Mouse (Mus musculus) stomach, embryonic 15.5 days (tissue): Measurements from ENCODE around the gene Tada1. TPM values are rescaled to one million over a fixed set of nuclear protein-coding genes. Genes with fewer than 3 reads are reported as not detected.

Source experiments
- ATAC-seq: fragments of 200-750 bp; cut with Nextera tagmentation; 2 replicates; pipeline ENCODE4 v1.8.0; 2017; ENCODE audit warnings: low read depth, moderate number of reproducible peaks, moderate TSS enrichment; ENCODE audit not compliant: insufficient read depth, low FRiP score
- H3K27ac ChIP-seq: fragments of 300-500 bp; sonication (generic); 2 replicates; pipeline ENCODE4 v1.5.1; 2015; ENCODE audit warnings: mild to moderate bottlenecking, inconsistent platforms
- H3K27me3 ChIP-seq: fragments of 300-500 bp; sonication (generic); replicated peaks from 2 replicates; pipeline ENCODE4 v1.6.1; 2015; ENCODE audit warnings: inconsistent platforms
- H3K36me3 ChIP-seq: fragments of 300-500 bp; sonication (generic); 2 replicates; pipeline ENCODE4 v1.6.1; 2015; ENCODE audit warnings: inconsistent platforms
- H3K4me1 ChIP-seq: fragments of 300-500 bp; sonication (generic); 2 replicates; pipeline ENCODE4 v1.6.1; 2015; ENCODE audit warnings: inconsistent platforms
- H3K4me2 ChIP-seq: fragments of 300-500 bp; sonication (generic); 2 replicates; pipeline ENCODE4 v1.6.1; 2015; ENCODE audit warnings: mild to moderate bottlenecking, inconsistent platforms
- H3K4me3 ChIP-seq: fragments of 300-500 bp; sonication (generic); replicated peaks from 2 replicates; pipeline ENCODE4 v1.5.1; 2015; ENCODE audit warnings: inconsistent platforms
- H3K9ac ChIP-seq: fragments of 300-500 bp; sonication (generic); 2 replicates; pipeline ENCODE4 v1.6.1; 2015; ENCODE audit warnings: inconsistent platforms
- H3K9me3 ChIP-seq: fragments of 300-500 bp; sonication (generic); 2 replicates; pipeline ENCODE4 v1.6.1; 2016; ENCODE audit warnings: inconsistent platforms
- WGBS: fragments of 180-500 bp; shearing (Covaris S2); methylation state at CpG from one replicate; pipeline ENCODE4 v1.1.7; 2015; 5-methylcytosine and 5-hydroxymethylcytosine counted together
- polyA plus RNA-seq: library from polyadenylated mRNA; unstranded; fragments of >200 nt; fragmentation: Nextera tagmentation; extraction: Ambion mirVana; gene quantifications from 2 replicates; pipeline ENCODE4 v1.2.1, GENCODE M21; 2015

The Tada1 gene
- polyA plus RNA-seq, 1 experiment from 2014 or later = 42.6 TPM

GRCm38 (mm10) chr1:166412266-166412665, 33.4 kb downstream of the Tada1 start:
- no peak for ATAC-seq
- Histone ChIP-seq H3K27ac (no peak overlapping the region), H3K9ac (no peak overlapping the region), H3K27me3 (no peaks in the 10 kb centered on the region), H3K9me3 (no peaks in the 10 kb centered on the region), H3K4me3 (no peak overlapping the region), H3K4me1 (peaks cover 11% of the 10 kb centered on the region; the same call in 1 of the 2 replicates), H3K36me3 (peaks cover 3% of the 10 kb centered on the region; the same call in 1 of the 2 replicates), H3K4me2 (no peak overlapping the region)
- 92% methylated on average over 3 of the region's 3 CpGs for WGBS

GRCm38 (mm10) chr1:166429053-166429452, 50.2 kb downstream of the Tada1 start:
- Histone ChIP-seq H3K4me1 (no peaks in the 10 kb centered on the region), H3K4me2 (no peak overlapping the region), H3K9me3 (no peaks in the 10 kb centered on the region), H3K4me3 (no peak overlapping the region), H3K36me3 (no peaks in the 10 kb centered on the region), H3K27me3 (no peaks in the 10 kb centered on the region), H3K27ac (no peak overlapping the region), H3K9ac (no peak overlapping the region)
- 65% methylated on average over 3 of the region's 3 CpGs for WGBS
- no peak for ATAC-seq

- Histone ChIP-seq H3K4me2 (no peak overlapping the region), H3K9me3 (no peaks in the 10 kb centered on the region), H3K27me3 (no peaks in the 10 kb centered on the region), H3K4me3 (no peak overlapping the region), H3K27ac (no peak overlapping the region), H3K36me3 (no peaks in the 10 kb centered on the region), H3K4me1 (no peaks in the 10 kb centered on the region), H3K9ac (no peak overlapping the region)
- ATAC-seq = no peak
- WGBS = 43% methylated on average over 10 of the region's 10 CpGs
These were observed 51.0 kb downstream of the Tada1 start for GRCm38 (mm10) chr1:166429809-166430431.

- no peak for ATAC-seq
- WGBS = 58% methylated on average over 6 of the region's 6 CpGs
These were observed 60.5 kb downstream of the Tada1 start for GRCm38 (mm10) chr1:166439426-166439825.

GRCm38 (mm10) chr1:166441992-166442391, 63.1 kb downstream of the Tada1 start:
- no peak overlapping the region for H3K9ac ChIP-seq
- 92% methylated on average over 3 of the region's 3 CpGs for WGBS
- H3K27me3 ChIP-seq = no peaks in the 10 kb centered on the region
- no peaks in the 10 kb centered on the region for H3K4me1 ChIP-seq
- no peaks in the 10 kb centered on the region for H3K36me3 ChIP-seq
- no peak overlapping the region for H3K4me2 ChIP-seq
- no peak overlapping the region for H3K27ac ChIP-seq
- ATAC-seq = no peak
- H3K4me3 ChIP-seq = no peak overlapping the region
- H3K9me3 ChIP-seq = no peaks in the 10 kb centered on the region

More at GRCm38 (mm10) chr1:166439426-166439825, 60.5 kb downstream of the Tada1 start:
- H3K27ac ChIP-seq = no peak overlapping the region
- H3K27me3 ChIP-seq = no peaks in the 10 kb centered on the region
- H3K4me1 ChIP-seq = no peaks in the 10 kb centered on the region
- H3K9ac ChIP-seq = no peak overlapping the region
- H3K4me3 ChIP-seq = no peak overlapping the region
- H3K9me3 ChIP-seq = no peaks in the 10 kb centered on the region
- H3K36me3 ChIP-seq = no peaks in the 10 kb centered on the region
- no peak overlapping the region for H3K4me2 ChIP-seq

Other genes starting within 250 kb of the Tada1 start
- gene Gpa33, start 248.9 kb upstream of the Tada1 start, polyA plus RNA-seq = 13.4 and 15.1 TPM in 2 replicates
- not detected in 2 replicates for gene Mael, start 140.3 kb upstream of the Tada1 start, polyA plus RNA-seq
- 1.3 and 1.5 TPM in 2 replicates for gene Ildr2, start 125.0 kb upstream of the Tada1 start, polyA plus RNA-seq
- gene Pogk, start 30.8 kb downstream of the Tada1 start, polyA plus RNA-seq = 10.3 and 12.5 TPM in 2 replicates
- not detected in 2 replicates for gene Gm4846, start 118.5 kb downstream of the Tada1 start, polyA plus RNA-seq